Mouse (Mus musculus): ENCODE data around the gene Arhgef10l. TPM values are rescaled to one million over a fixed set of nuclear protein-coding genes. Genes with fewer than 3 reads are reported as not detected.

Gene Arhgef10l
- polyA plus RNA-seq, 1 experiment from 2014 or later = 6.7 TPM

DNA sequence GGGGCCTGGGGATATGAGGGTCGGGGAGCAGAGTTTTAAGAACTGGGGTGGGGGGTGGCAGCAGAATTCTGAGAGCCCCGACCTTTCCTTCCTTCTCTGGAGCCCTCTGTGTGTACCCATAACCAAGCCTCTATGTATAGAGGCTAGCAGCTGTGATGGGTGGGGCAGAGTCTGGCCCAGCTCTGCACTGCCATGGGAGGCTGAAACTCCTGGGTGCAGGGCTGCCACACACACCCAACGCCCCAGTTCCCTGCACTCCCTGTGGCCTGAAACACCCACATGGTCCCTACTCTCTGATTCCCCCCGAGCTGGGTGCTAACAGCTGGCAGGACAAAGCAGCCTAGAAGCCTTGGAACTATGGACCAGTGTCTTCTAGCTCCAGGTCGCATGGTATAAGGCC, 107.6 kb downstream of the Arhgef10l start:
- Histone ChIP-seq H3K27ac (ENCODE audit: low read depth, low read length) (no peak overlapping the region), H3K9me3 (ENCODE audit: control insufficient read depth, low read length) (peaks cover 5% of the 10 kb centered on the region; the same call in 1 of the 2 replicates), H3K9ac (ENCODE audit: low read depth, low read length) (no peak overlapping the region), H3K4me3 (ENCODE audit: low read depth, low read length) (no peak overlapping the region), H3K4me2 (no peak overlapping the region), H3K4me1 (replicated peaks; ENCODE audit: control insufficient read depth, insufficient read depth, low read length) (no peaks in the 10 kb centered on the region), H3K36me3 (ENCODE audit: control insufficient read depth, insufficient read depth, low read length) (peaks cover 13% of the 10 kb centered on the region), H3K27me3 (replicated peaks; ENCODE audit: control insufficient read depth, insufficient read depth, low read length) (no peaks in the 10 kb centered on the region)
- no peak for DNase-seq (ENCODE audit: low spot score)
- no peak for ATAC-seq (replicated peaks; ENCODE audit: low FRiP score)
- WGBS = 69% methylated on average over 5 of the region's 5 CpGs

DNA sequence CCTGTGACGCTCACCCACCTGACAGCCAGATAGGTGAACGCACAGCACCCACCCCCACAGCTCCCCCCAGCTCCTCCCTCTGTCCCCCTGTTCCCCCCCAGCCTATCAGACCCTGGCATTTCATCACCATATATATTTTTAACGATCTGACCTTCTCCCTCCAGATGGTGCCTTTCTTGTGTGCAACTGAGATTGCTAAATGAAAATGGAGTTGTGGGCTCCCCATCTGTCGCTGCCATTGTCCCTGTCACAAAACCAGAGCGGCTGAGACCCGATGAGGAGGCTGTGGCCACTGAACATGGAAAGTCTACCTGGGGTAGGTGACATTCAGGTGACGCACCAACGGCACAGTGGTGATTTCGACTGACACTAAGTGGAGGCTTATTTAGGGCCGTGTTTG, 109.3 kb downstream of the Arhgef10l start:
- Histone ChIP-seq H3K4me3 (ENCODE audit: low read depth, low read length) (no peak overlapping the region), H3K27ac (ENCODE audit: low read depth, low read length) (no peak overlapping the region), H3K9ac (ENCODE audit: low read depth, low read length) (no peak overlapping the region), H3K4me2 (no peak overlapping the region), H3K4me1 (replicated peaks; ENCODE audit: control insufficient read depth, insufficient read depth, low read length) (no peaks in the 10 kb centered on the region), H3K27me3 (replicated peaks; ENCODE audit: control insufficient read depth, insufficient read depth, low read length) (no peaks in the 10 kb centered on the region), H3K36me3 (ENCODE audit: control insufficient read depth, insufficient read depth, low read length) (peaks cover 7% of the 10 kb centered on the region), H3K9me3 (ENCODE audit: control insufficient read depth, low read length) (peaks cover 3% of the 10 kb centered on the region; the same call in 1 of the 2 replicates)
- WGBS = 82% methylated on average over 10 of the region's 10 CpGs
- no peak for DNase-seq (ENCODE audit: low spot score)
- ATAC-seq (replicated peaks; ENCODE audit: low FRiP score) = no peak

DNA sequence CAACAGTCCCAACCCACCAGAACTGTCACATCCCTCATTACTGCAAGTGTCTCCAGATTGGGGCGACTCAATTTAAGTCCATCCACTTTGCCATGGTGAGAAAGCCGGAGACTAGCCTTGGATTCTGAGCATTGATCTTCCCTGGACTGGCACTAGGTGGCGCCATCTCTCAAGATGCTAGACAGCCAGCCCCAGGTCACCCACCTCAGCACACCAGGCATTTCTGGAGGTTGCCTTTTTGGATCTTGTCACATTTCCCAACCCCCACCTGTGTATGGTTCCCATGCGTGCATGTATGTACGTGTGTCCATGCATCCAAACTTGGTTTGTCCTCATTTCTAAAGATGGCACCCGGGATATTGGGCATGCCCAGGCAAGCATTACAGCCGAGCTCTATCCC, 110.5 kb downstream of the Arhgef10l start:
- ATAC-seq (replicated peaks; ENCODE audit: low FRiP score) (no peak), DNase-seq (ENCODE audit: low spot score) (peak; percentile 43)
- Histone ChIP-seq H3K9me3 (ENCODE audit: control insufficient read depth, low read length) (no peaks in the 10 kb centered on the region), H3K9ac (ENCODE audit: low read depth, low read length) (no peak overlapping the region), H3K4me3 (ENCODE audit: low read depth, low read length) (no peak overlapping the region), H3K4me2 (no peak overlapping the region), H3K4me1 (replicated peaks; ENCODE audit: control insufficient read depth, insufficient read depth, low read length) (no peaks in the 10 kb centered on the region), H3K27ac (ENCODE audit: low read depth, low read length) (no peak overlapping the region), H3K36me3 (ENCODE audit: control insufficient read depth, insufficient read depth, low read length) (peaks cover 8% of the 10 kb centered on the region; the same call in 1 of the 2 replicates), H3K27me3 (replicated peaks; ENCODE audit: control insufficient read depth, insufficient read depth, low read length) (no peaks in the 10 kb centered on the region)
- 54% methylated on average over 7 of the region's 7 CpGs for WGBS

DNA sequence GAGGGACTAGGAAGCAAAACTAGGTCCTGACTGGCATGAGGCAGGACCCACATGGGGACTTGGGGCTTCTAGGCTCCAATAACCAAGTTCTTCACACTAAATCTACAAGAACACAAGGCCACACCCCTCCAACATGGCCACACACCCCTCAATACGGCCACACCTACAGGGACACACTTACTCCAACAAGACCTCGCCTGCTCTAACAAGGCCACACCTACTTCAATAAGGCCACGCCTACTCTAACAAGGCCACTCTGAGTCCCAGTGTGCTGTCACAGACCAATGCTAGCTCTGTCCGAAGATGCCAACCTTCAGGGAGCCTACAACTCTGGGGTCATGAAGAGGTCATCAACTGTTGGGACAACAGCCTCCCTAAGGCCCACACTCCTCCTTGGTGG, 111.3 kb downstream of the Arhgef10l start:
- Histone ChIP-seq H3K4me1 (replicated peaks; ENCODE audit: control insufficient read depth, insufficient read depth, low read length) (no peaks in the 10 kb centered on the region), H3K27me3 (replicated peaks; ENCODE audit: control insufficient read depth, insufficient read depth, low read length) (no peaks in the 10 kb centered on the region), H3K27ac (ENCODE audit: low read depth, low read length) (no peak overlapping the region), H3K4me3 (ENCODE audit: low read depth, low read length) (no peak overlapping the region), H3K9ac (ENCODE audit: low read depth, low read length) (no peak overlapping the region), H3K36me3 (ENCODE audit: control insufficient read depth, insufficient read depth, low read length) (peaks cover 10% of the 10 kb centered on the region; the same call in 1 of the 2 replicates), H3K4me2 (no peak overlapping the region), H3K9me3 (ENCODE audit: control insufficient read depth, low read length) (no peaks in the 10 kb centered on the region)
- 60% methylated on average over 4 of the region's 4 CpGs for WGBS
- DNase-seq (ENCODE audit: low spot score) = no peak
- peak; percentile 53; the same call in 1 of the 2 replicates for ATAC-seq (replicated peaks; ENCODE audit: low FRiP score)

DNA sequence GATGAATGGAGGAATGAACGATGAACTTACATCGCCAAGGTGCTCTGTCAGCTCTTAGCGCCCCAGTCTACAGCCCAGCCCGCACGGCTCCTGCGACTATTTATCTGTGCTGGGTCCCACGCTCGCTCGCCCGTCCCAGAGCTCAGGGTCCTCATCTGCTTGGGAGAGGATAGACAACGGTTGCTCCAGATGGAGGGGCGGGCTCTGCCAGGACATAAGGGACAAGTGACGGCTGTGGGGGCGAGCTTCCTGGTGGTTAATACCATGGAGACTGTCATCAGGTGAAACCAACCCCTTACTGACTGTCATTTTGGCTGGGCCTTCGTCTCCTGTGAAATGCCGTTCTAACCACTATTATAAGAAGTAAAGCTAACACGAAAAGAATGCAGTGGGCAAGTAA, 114.0 kb downstream of the Arhgef10l start:
- no peak overlapping the region for H3K9ac ChIP-seq (ENCODE audit: low read depth, low read length)
- H3K4me3 ChIP-seq (ENCODE audit: low read depth, low read length) = no peak overlapping the region
- H3K4me1 ChIP-seq (replicated peaks; ENCODE audit: control insufficient read depth, insufficient read depth, low read length) = no peaks in the 10 kb centered on the region
- H3K27me3 ChIP-seq (replicated peaks; ENCODE audit: control insufficient read depth, insufficient read depth, low read length) = no peaks in the 10 kb centered on the region
- no peaks in the 10 kb centered on the region for H3K9me3 ChIP-seq (ENCODE audit: control insufficient read depth, low read length)
- H3K27ac ChIP-seq (ENCODE audit: low read depth, low read length) = no peak overlapping the region
- no peak for ATAC-seq (replicated peaks; ENCODE audit: low FRiP score)
- H3K36me3 ChIP-seq (ENCODE audit: control insufficient read depth, insufficient read depth, low read length) = peaks cover 10% of the 10 kb centered on the region; the same call in 1 of the 2 replicates
- no peak overlapping the region for H3K4me2 ChIP-seq
- no peak for DNase-seq (ENCODE audit: low spot score)
- WGBS = 91% methylated on average over 17 of the region's 17 CpGs

DNA sequence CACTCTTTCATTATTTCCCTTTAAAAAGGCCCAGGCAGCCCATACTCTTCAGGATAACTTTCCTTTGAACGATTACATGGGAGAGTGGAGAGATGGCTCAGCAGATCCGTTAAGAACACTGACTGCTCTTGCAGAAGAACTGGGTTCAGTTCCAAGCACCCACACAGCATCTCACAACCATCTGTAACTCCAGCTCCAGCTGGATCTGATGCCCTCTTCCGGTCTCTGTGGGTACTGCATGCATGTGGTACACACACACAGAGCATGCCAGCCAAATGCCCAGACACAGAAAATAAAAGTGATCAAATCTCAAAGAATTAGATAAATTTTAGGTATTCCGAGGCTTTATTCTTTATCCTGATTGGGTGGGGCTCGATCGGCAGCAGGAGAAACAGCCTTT, 115.1 kb downstream of the Arhgef10l start:
- Histone ChIP-seq H3K9ac (ENCODE audit: low read depth, low read length) (no peak overlapping the region), H3K27ac (ENCODE audit: low read depth, low read length) (no peak overlapping the region), H3K4me2 (no peak overlapping the region), H3K9me3 (ENCODE audit: control insufficient read depth, low read length) (no peaks in the 10 kb centered on the region), H3K27me3 (replicated peaks; ENCODE audit: control insufficient read depth, insufficient read depth, low read length) (no peaks in the 10 kb centered on the region), H3K4me1 (replicated peaks; ENCODE audit: control insufficient read depth, insufficient read depth, low read length) (no peaks in the 10 kb centered on the region), H3K36me3 (ENCODE audit: control insufficient read depth, insufficient read depth, low read length) (peaks cover 10% of the 10 kb centered on the region; the same call in 1 of the 2 replicates), H3K4me3 (ENCODE audit: low read depth, low read length) (no peak overlapping the region)
- no peak for ATAC-seq (replicated peaks; ENCODE audit: low FRiP score)
- WGBS = 84% methylated on average over 6 of the region's 6 CpGs
- DNase-seq (ENCODE audit: low spot score) = no peak

DNA sequence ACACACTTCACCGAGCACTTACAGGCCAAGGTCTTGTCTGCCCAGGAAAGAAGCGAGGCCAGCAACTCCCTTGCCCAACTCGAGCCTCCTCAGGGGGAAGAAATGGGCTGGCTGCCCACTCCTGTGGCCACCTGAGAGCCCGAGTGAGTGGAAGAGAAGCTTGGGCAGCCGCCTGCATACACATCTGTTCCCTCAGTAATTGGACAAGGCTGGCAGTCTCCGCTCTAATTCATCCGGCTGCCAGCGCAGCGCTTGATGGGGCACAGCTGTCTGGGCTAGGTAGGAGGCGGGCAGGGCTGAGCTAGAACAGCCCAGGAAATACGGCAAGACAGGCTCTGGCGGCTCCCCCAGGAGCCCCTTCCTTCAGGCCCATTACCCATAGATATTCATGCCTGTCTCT, 115.8 kb downstream of the Arhgef10l start:
- H3K4me1 ChIP-seq (replicated peaks; ENCODE audit: control insufficient read depth, insufficient read depth, low read length) = no peaks in the 10 kb centered on the region
- no peaks in the 10 kb centered on the region for H3K27me3 ChIP-seq (replicated peaks; ENCODE audit: control insufficient read depth, insufficient read depth, low read length)
- H3K27ac ChIP-seq (ENCODE audit: low read depth, low read length) = no peak overlapping the region
- H3K4me3 ChIP-seq (ENCODE audit: low read depth, low read length) = no peak overlapping the region
- H3K36me3 ChIP-seq (ENCODE audit: control insufficient read depth, insufficient read depth, low read length) = peaks cover 10% of the 10 kb centered on the region; the same call in 1 of the 2 replicates
- ATAC-seq (replicated peaks; ENCODE audit: low FRiP score) (no peak), DNase-seq (ENCODE audit: low spot score) (no peak)
- H3K4me2 ChIP-seq = no peak overlapping the region
- WGBS = 84% methylated on average over 12 of the region's 12 CpGs
- H3K9ac ChIP-seq (ENCODE audit: low read depth, low read length) = no peak overlapping the region
- no peaks in the 10 kb centered on the region for H3K9me3 ChIP-seq (ENCODE audit: control insufficient read depth, low read length)

DNA sequence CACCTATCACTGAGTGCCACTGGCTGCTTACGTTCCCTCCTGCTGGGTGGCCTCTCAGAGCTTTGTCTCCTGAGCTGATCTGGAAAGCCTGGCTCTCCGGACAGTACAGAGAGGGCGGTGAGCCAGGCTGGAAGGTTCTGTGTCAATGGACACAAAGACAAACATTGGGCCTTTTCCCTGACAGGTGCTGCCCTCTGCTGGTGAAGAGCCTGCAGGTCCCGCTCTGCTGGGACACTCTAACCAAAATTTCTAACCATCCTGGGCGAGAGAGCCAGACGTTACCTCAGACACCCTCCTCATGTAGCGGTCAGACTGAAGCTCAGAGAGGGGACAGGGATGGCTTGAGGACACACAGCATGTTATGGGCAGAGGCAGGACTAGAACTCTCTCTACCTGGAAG, 118.3 kb downstream of the Arhgef10l start:
- no peak overlapping the region for H3K27ac ChIP-seq (ENCODE audit: low read depth, low read length)
- no peaks in the 10 kb centered on the region for H3K27me3 ChIP-seq (replicated peaks; ENCODE audit: control insufficient read depth, insufficient read depth, low read length)
- 33% methylated on average over 7 of the region's 7 CpGs for WGBS
- DNase-seq (ENCODE audit: low spot score) (peak; percentile 54), ATAC-seq (replicated peaks; ENCODE audit: low FRiP score) (0 out of 2 replicates have a peak, but pooled peaks have one; percentile 7)
- no peak overlapping the region for H3K9ac ChIP-seq (ENCODE audit: low read depth, low read length)
- no peaks in the 10 kb centered on the region for H3K9me3 ChIP-seq (ENCODE audit: control insufficient read depth, low read length)
- H3K36me3 ChIP-seq (ENCODE audit: control insufficient read depth, insufficient read depth, low read length) = peaks cover 10% of the 10 kb centered on the region; the same call in 1 of the 2 replicates
- no peak overlapping the region for H3K4me3 ChIP-seq (ENCODE audit: low read depth, low read length)
- H3K4me1 ChIP-seq (replicated peaks; ENCODE audit: control insufficient read depth, insufficient read depth, low read length) = no peaks in the 10 kb centered on the region; the same call in 1 of the 2 replicates
- H3K4me2 ChIP-seq = no peak overlapping the region

DNA sequence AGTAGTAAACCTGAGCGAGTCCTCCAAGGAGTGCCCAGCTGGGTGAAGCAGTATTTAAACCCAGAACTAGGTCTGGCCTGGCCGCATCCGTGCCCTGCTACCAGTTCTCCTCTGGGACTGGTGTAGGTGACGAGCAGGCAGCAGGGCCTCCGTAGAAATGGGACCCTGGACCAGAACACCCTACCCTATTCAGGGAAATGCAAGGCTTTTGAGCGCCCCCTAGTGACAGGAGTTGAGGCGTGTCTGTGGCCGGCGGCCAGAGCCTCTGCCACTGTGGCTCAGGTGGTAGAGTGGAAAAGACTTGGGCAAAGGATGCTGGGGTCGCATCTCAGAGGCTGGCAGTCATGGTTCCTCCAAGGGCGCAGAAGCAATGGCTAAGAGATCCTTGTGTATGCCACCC, 126.7 kb downstream of the Arhgef10l start:
- H3K36me3 ChIP-seq (ENCODE audit: control insufficient read depth, insufficient read depth, low read length) = no peaks in the 10 kb centered on the region; the same call in 1 of the 2 replicates
- H3K4me3 ChIP-seq (ENCODE audit: low read depth, low read length) = no peak overlapping the region
- no peak overlapping the region for H3K27ac ChIP-seq (ENCODE audit: low read depth, low read length)
- H3K9me3 ChIP-seq (ENCODE audit: control insufficient read depth, low read length) = no peaks in the 10 kb centered on the region
- H3K4me2 ChIP-seq = no peak overlapping the region
- no peaks in the 10 kb centered on the region for H3K27me3 ChIP-seq (replicated peaks; ENCODE audit: control insufficient read depth, insufficient read depth, low read length)
- DNase-seq (ENCODE audit: low spot score) (peak; percentile 57), ATAC-seq (replicated peaks; ENCODE audit: low FRiP score) (no peak)
- H3K9ac ChIP-seq (ENCODE audit: low read depth, low read length) = no peak overlapping the region
- WGBS = 36% methylated on average over 11 of the region's 11 CpGs
- no peaks in the 10 kb centered on the region; the same call in 1 of the 2 replicates for H3K4me1 ChIP-seq (replicated peaks; ENCODE audit: control insufficient read depth, insufficient read depth, low read length)

Data from liver, embryonic 11.5 days (tissue).